Mouse (Mus musculus) megakaryocyte, embryonic 14.5 days (primary cell): ENCODE data around the gene Lrrc56. TPM values are rescaled to one million over a fixed set of nuclear protein-coding genes. Genes with fewer than 3 reads are reported as not detected.

Experiments used
- H3K27me3 ChIP-seq: replicated peaks from 2 replicates; pipeline ENCODE3; 2012; ENCODE audit warnings: inconsistent platforms
- H3K36me3 ChIP-seq: replicated peaks from 2 replicates; pipeline ENCODE3; 2012; ENCODE audit warnings: low read length, inconsistent platforms, mixed read lengths
- H3K4me1 ChIP-seq: 2 replicates; pipeline ENCODE4 v1.6.1; 2012; ENCODE audit warnings: inconsistent platforms
- H3K4me3 ChIP-seq: replicated peaks from 2 replicates; pipeline ENCODE3; 2012; ENCODE audit warnings: moderate library complexity, mild to moderate bottlenecking, inconsistent platforms
- H3K9me3 ChIP-seq: 2 replicates; pipeline ENCODE4 v1.6.1; 2012; ENCODE audit warnings: inconsistent platforms
- FLI1 ChIP-seq: IDR thresholded peaks from 2 replicates; pipeline ENCODE4 v1.6.1; 2012; ENCODE audit warnings: low read length, inconsistent platforms, mixed read lengths
- GATA1 ChIP-seq: IDR thresholded peaks from 3 replicates; pipeline ENCODE4 v1.6.1; 2012; ENCODE audit warnings: mixed read lengths, low read length, inconsistent platforms, borderline replicate concordance
- polyA plus RNA-seq: library from polyadenylated mRNA; stranded (reverse); fragments of >175 nt; gene quantifications from 2 replicates; pipeline ENCODE4 v1.2.3, GENCODE M21; 2012; ENCODE audit warnings: low replicate concordance; ENCODE audit not compliant: insufficient read depth

The Lrrc56 gene
- polyA plus RNA-seq, 1 experiment = 12.2 TPM

- Histone ChIP-seq H3K27me3 (peaks cover 18% of the 10 kb centered on the region), H3K4me1 (peaks cover 89% of the 10 kb centered on the region), H3K4me3 (peak overlapping the region; percentile 97), H3K9me3 (no peaks in the 10 kb centered on the region), H3K36me3 (peaks cover 43% of the 10 kb centered on the region)
- TF ChIP-seq FLI1 = no peak
- no peak for TF ChIP-seq GATA1
These were observed 22.9 kb downstream of the Lrrc56 start for GRCm38 (mm10) chr7:141216894-141217293.

- no peaks in the 10 kb centered on the region for H3K9me3 ChIP-seq
- TF ChIP-seq GATA1 = no peak
- TF ChIP-seq FLI1 = no peak
- peaks cover 13% of the 10 kb centered on the region for H3K27me3 ChIP-seq
- peaks cover 90% of the 10 kb centered on the region for H3K4me1 ChIP-seq
- H3K4me3 ChIP-seq = peak overlapping the region; percentile 97
- peaks cover 43% of the 10 kb centered on the region for H3K36me3 ChIP-seq
These were observed 23.5 kb downstream of the Lrrc56 start for GRCm38 (mm10) chr7:141217343-141218013.

- Histone ChIP-seq H3K4me3 (peak overlapping the region; percentile 42), H3K27me3 (peaks cover 9% of the 10 kb centered on the region)
These were observed 24.2 kb downstream of the Lrrc56 start for GRCm38 (mm10) chr7:141218141-141218540.

GRCm38 (mm10) chr7:141218557-141219133 lies 24.7 kb downstream of the Lrrc56 start:
- Histone ChIP-seq H3K4me1 (peaks cover 88% of the 10 kb centered on the region), H3K36me3 (peaks cover 43% of the 10 kb centered on the region)

More at GRCm38 (mm10) chr7:141218141-141218540, 24.2 kb downstream of the Lrrc56 start:
- no peaks in the 10 kb centered on the region for H3K9me3 ChIP-seq
- no peak for TF ChIP-seq FLI1
- no peak for TF ChIP-seq GATA1
- H3K4me1 ChIP-seq = peaks cover 90% of the 10 kb centered on the region
- peaks cover 43% of the 10 kb centered on the region for H3K36me3 ChIP-seq

GRCm38 (mm10) chr7:141219558-141220099 lies 25.7 kb downstream of the Lrrc56 start:
- TF ChIP-seq GATA1 (no peak), FLI1 (no peak)

More at GRCm38 (mm10) chr7:141218557-141219133, 24.7 kb downstream of the Lrrc56 start:
- H3K27me3 ChIP-seq = peaks cover 4% of the 10 kb centered on the region
- H3K9me3 ChIP-seq = no peaks in the 10 kb centered on the region
- TF ChIP-seq GATA1 = no peak
- no peak for TF ChIP-seq FLI1
- peak overlapping the region; percentile 42 for H3K4me3 ChIP-seq

GRCm38 (mm10) chr7:141220377-141220776 lies 26.4 kb downstream of the Lrrc56 start:
- peak overlapping the region; percentile 99 for H3K4me3 ChIP-seq

More at GRCm38 (mm10) chr7:141219558-141220099, 25.7 kb downstream of the Lrrc56 start:
- no peaks in the 10 kb centered on the region for H3K9me3 ChIP-seq
- peaks cover 85% of the 10 kb centered on the region for H3K4me1 ChIP-seq
- H3K4me3 ChIP-seq = peak overlapping the region; percentile 99
- H3K27me3 ChIP-seq = no peaks in the 10 kb centered on the region
- H3K36me3 ChIP-seq = peaks cover 43% of the 10 kb centered on the region

GRCm38 (mm10) chr7:141221249-141222125 lies 27.5 kb downstream of the Lrrc56 start:
- Histone ChIP-seq H3K4me3 (peak overlapping the region; percentile 99), H3K36me3 (peaks cover 43% of the 10 kb centered on the region), H3K4me1 (peaks cover 71% of the 10 kb centered on the region), H3K27me3 (no peaks in the 10 kb centered on the region), H3K9me3 (no peaks in the 10 kb centered on the region)
- TF ChIP-seq FLI1 = no peak
- no peak for TF ChIP-seq GATA1

More at GRCm38 (mm10) chr7:141220377-141220776, 26.4 kb downstream of the Lrrc56 start:
- H3K36me3 ChIP-seq = peaks cover 43% of the 10 kb centered on the region
- no peaks in the 10 kb centered on the region for H3K27me3 ChIP-seq
- no peaks in the 10 kb centered on the region for H3K9me3 ChIP-seq
- H3K4me1 ChIP-seq = peaks cover 79% of the 10 kb centered on the region
- TF ChIP-seq GATA1 = no peak
- no peak for TF ChIP-seq FLI1

GRCm38 (mm10) chr7:141222126-141222467 lies 28.1 kb downstream of the Lrrc56 start:
- Histone ChIP-seq H3K4me1 (peaks cover 67% of the 10 kb centered on the region), H3K4me3 (peak overlapping the region; percentile 99), H3K27me3 (no peaks in the 10 kb centered on the region), H3K9me3 (no peaks in the 10 kb centered on the region), H3K36me3 (peaks cover 40% of the 10 kb centered on the region)
- no peak for TF ChIP-seq GATA1
- TF ChIP-seq FLI1 = no peak

GRCm38 (mm10) chr7:141222696-141223215 lies 28.8 kb downstream of the Lrrc56 start:
- Histone ChIP-seq H3K9me3 (no peaks in the 10 kb centered on the region), H3K36me3 (peaks cover 33% of the 10 kb centered on the region), H3K27me3 (no peaks in the 10 kb centered on the region), H3K4me1 (peaks cover 66% of the 10 kb centered on the region), H3K4me3 (peak overlapping the region; percentile 99)
- TF ChIP-seq FLI1 (no peak), GATA1 (no peak)

- Histone ChIP-seq H3K9me3 (no peaks in the 10 kb centered on the region), H3K4me1 (peaks cover 57% of the 10 kb centered on the region), H3K36me3 (peaks cover 10% of the 10 kb centered on the region), H3K27me3 (no peaks in the 10 kb centered on the region), H3K4me3 (no peak overlapping the region)
- TF ChIP-seq FLI1 (no peak), GATA1 (no peak)
These were observed 32.6 kb downstream of the Lrrc56 start for GRCm38 (mm10) chr7:141226535-141226934.
